Mouse (Mus musculus) kidney, embryonic 15.5 days (tissue): ENCODE measurements at regions not wholly inside any gene's neighbourhood (a gene's known extent, or its start where the extent isn't known, plus 50 kb on each side); places are given as distances from the start of the nearest gene placed in this dataset.

Source experiments
- ATAC-seq: fragments of 200-750 bp; cut with Nextera tagmentation; replicated peaks from 2 replicates; pipeline ENCODE4 v1.8.0; 2017; ENCODE audit warnings: moderate TSS enrichment; ENCODE audit not compliant: low FRiP score
- H3K27ac ChIP-seq: fragments of 300-500 bp; sonication (generic); 2 replicates; pipeline ENCODE4 v1.5.1; 2015; ENCODE audit warnings: mild to moderate bottlenecking, inconsistent platforms
- H3K27me3 ChIP-seq: fragments of 300-500 bp; sonication (generic); 2 replicates; pipeline ENCODE4 v1.6.1; 2015; ENCODE audit warnings: inconsistent platforms
- H3K36me3 ChIP-seq: fragments of 300-500 bp; sonication (generic); 2 replicates; pipeline ENCODE4 v1.6.1; 2015; ENCODE audit warnings: inconsistent platforms
- H3K4me1 ChIP-seq: fragments of 300-500 bp; sonication (generic); 2 replicates; pipeline ENCODE4 v1.6.1; 2015; ENCODE audit warnings: inconsistent platforms
- H3K4me2 ChIP-seq: fragments of 300-500 bp; sonication (generic); 2 replicates; pipeline ENCODE4 v1.6.1; 2015; ENCODE audit warnings: moderate library complexity, mild to moderate bottlenecking, inconsistent platforms
- H3K4me3 ChIP-seq: fragments of 300-500 bp; sonication (generic); replicated peaks from 2 replicates; pipeline ENCODE4 v1.5.1; 2015; ENCODE audit warnings: mild to moderate bottlenecking, inconsistent platforms
- H3K9ac ChIP-seq: fragments of 300-500 bp; sonication (generic); 2 replicates; pipeline ENCODE4 v1.6.1; 2015; ENCODE audit warnings: mild to moderate bottlenecking, inconsistent platforms
- H3K9me3 ChIP-seq: fragments of 300-500 bp; sonication (generic); replicated peaks from 2 replicates; pipeline ENCODE4 v1.6.1; 2016; ENCODE audit warnings: inconsistent platforms
- WGBS: fragments of 180-500 bp; shearing (Covaris S2); methylation state at CpG from one replicate; pipeline ENCODE4 v1.1.7; 2015; ENCODE audit warnings: mixed read lengths; 5-methylcytosine and 5-hydroxymethylcytosine counted together

- Histone ChIP-seq H3K27me3 (no peaks in the 10 kb centered on the region), H3K4me1 (no peaks in the 10 kb centered on the region), H3K9me3 (no peaks in the 10 kb centered on the region), H3K27ac (no peak overlapping the region), H3K4me2 (no peak overlapping the region), H3K4me3 (no peak overlapping the region), H3K36me3 (no peaks in the 10 kb centered on the region), H3K9ac (no peak overlapping the region)
- ATAC-seq: no peak
- 45% methylated on average over 3 of the region's 3 CpGs for WGBS
These were observed 1708.7 kb upstream of the Slc10a2 start for GRCm38 (mm10) chr8:6813816-6814215.

- no peaks in the 10 kb centered on the region for H3K27me3 ChIP-seq
- no peak overlapping the region for H3K4me2 ChIP-seq
- WGBS: 71% methylated on average over 2 of the region's 2 CpGs
- no peaks in the 10 kb centered on the region for H3K36me3 ChIP-seq
- no peak overlapping the region for H3K27ac ChIP-seq
- no peaks in the 10 kb centered on the region for H3K4me1 ChIP-seq
- no peak for ATAC-seq
- H3K9me3 ChIP-seq: no peaks in the 10 kb centered on the region
- no peak overlapping the region for H3K9ac ChIP-seq
- H3K4me3 ChIP-seq: no peak overlapping the region
These were observed 1702.0 kb upstream of the Slc10a2 start for GRCm38 (mm10) chr8:6807116-6807515.

GRCm38 (mm10) chr8:6803199-6803598 is 1698.0 kb upstream of the Slc10a2 start:
- Histone ChIP-seq H3K9ac (no peak overlapping the region), H3K27me3 (no peaks in the 10 kb centered on the region), H3K4me2 (no peak overlapping the region), H3K36me3 (no peaks in the 10 kb centered on the region), H3K9me3 (no peaks in the 10 kb centered on the region), H3K4me3 (no peak overlapping the region), H3K27ac (no peak overlapping the region), H3K4me1 (no peaks in the 10 kb centered on the region)
- ATAC-seq: no peak
- 88% methylated on average over 1 of the region's 1 CpGs for WGBS

- no peak for ATAC-seq
- Histone ChIP-seq H3K27ac (no peak overlapping the region), H3K4me3 (no peak overlapping the region), H3K4me2 (no peak overlapping the region), H3K27me3 (no peaks in the 10 kb centered on the region), H3K9ac (no peak overlapping the region), H3K9me3 (no peaks in the 10 kb centered on the region), H3K36me3 (no peaks in the 10 kb centered on the region), H3K4me1 (no peaks in the 10 kb centered on the region)
These were observed 1695.9 kb upstream of the Slc10a2 start for GRCm38 (mm10) chr8:6801076-6801475.

GRCm38 (mm10) chr8:6789096-6789495 is 1683.9 kb upstream of the Slc10a2 start:
- no peaks in the 10 kb centered on the region for H3K36me3 ChIP-seq
- ATAC-seq: no peak
- H3K4me1 ChIP-seq: no peaks in the 10 kb centered on the region
- H3K27ac ChIP-seq: no peak overlapping the region
- H3K4me2 ChIP-seq: no peak overlapping the region
- H3K9ac ChIP-seq: no peak overlapping the region
- 79% methylated on average over 1 of the region's 1 CpGs for WGBS
- H3K9me3 ChIP-seq: no peaks in the 10 kb centered on the region
- H3K4me3 ChIP-seq: no peak overlapping the region
- no peaks in the 10 kb centered on the region for H3K27me3 ChIP-seq

- no peak overlapping the region for H3K9ac ChIP-seq
- no peaks in the 10 kb centered on the region for H3K4me1 ChIP-seq
- H3K27me3 ChIP-seq: no peaks in the 10 kb centered on the region
- no peak overlapping the region for H3K4me2 ChIP-seq
- no peaks in the 10 kb centered on the region for H3K36me3 ChIP-seq
- H3K4me3 ChIP-seq: no peak overlapping the region
- no peak overlapping the region for H3K27ac ChIP-seq
- H3K9me3 ChIP-seq: no peaks in the 10 kb centered on the region
- ATAC-seq: no peak
These were observed 1675.8 kb upstream of the Slc10a2 start for GRCm38 (mm10) chr8:6780983-6781382.

GRCm38 (mm10) chr8:6775103-6775502 is 1670.0 kb upstream of the Slc10a2 start:
- no peaks in the 10 kb centered on the region for H3K9me3 ChIP-seq
- WGBS: 86% methylated on average over 3 of the region's 3 CpGs
- H3K4me2 ChIP-seq: no peak overlapping the region
- no peaks in the 10 kb centered on the region for H3K36me3 ChIP-seq
- H3K9ac ChIP-seq: no peak overlapping the region
- no peak overlapping the region for H3K27ac ChIP-seq
- no peak for ATAC-seq
- no peaks in the 10 kb centered on the region for H3K4me1 ChIP-seq
- no peaks in the 10 kb centered on the region for H3K27me3 ChIP-seq
- no peak overlapping the region for H3K4me3 ChIP-seq

GRCm38 (mm10) chr8:6729571-6729970 is 1624.4 kb upstream of the Slc10a2 start:
- no peaks in the 10 kb centered on the region for H3K27me3 ChIP-seq
- no peak overlapping the region for H3K27ac ChIP-seq
- no peak overlapping the region for H3K4me3 ChIP-seq
- WGBS: 59% methylated on average over 3 of the region's 3 CpGs
- no peaks in the 10 kb centered on the region for H3K9me3 ChIP-seq
- no peaks in the 10 kb centered on the region for H3K4me1 ChIP-seq
- no peak overlapping the region for H3K9ac ChIP-seq
- no peaks in the 10 kb centered on the region for H3K36me3 ChIP-seq
- H3K4me2 ChIP-seq: no peak overlapping the region
- ATAC-seq: no peak

GRCm38 (mm10) chr8:6708886-6709449 is 1603.8 kb upstream of the Slc10a2 start:
- no peak overlapping the region for H3K9ac ChIP-seq
- no peaks in the 10 kb centered on the region for H3K4me1 ChIP-seq
- no peaks in the 10 kb centered on the region for H3K36me3 ChIP-seq
- no peak overlapping the region for H3K27ac ChIP-seq
- no peak overlapping the region for H3K4me3 ChIP-seq
- no peak overlapping the region for H3K4me2 ChIP-seq
- no peaks in the 10 kb centered on the region for H3K9me3 ChIP-seq
- ATAC-seq: no peak
- WGBS: 65% methylated on average over 3 of the region's 3 CpGs
- no peaks in the 10 kb centered on the region for H3K27me3 ChIP-seq

- no peaks in the 10 kb centered on the region for H3K4me1 ChIP-seq
- no peaks in the 10 kb centered on the region for H3K36me3 ChIP-seq
- no peak overlapping the region for H3K4me2 ChIP-seq
- no peaks in the 10 kb centered on the region for H3K27me3 ChIP-seq
- no peak overlapping the region for H3K27ac ChIP-seq
- H3K9ac ChIP-seq: no peak overlapping the region
- 76% methylated on average over 4 of the region's 4 CpGs for WGBS
- no peak overlapping the region for H3K4me3 ChIP-seq
- H3K9me3 ChIP-seq: no peaks in the 10 kb centered on the region
- ATAC-seq: no peak
These were observed 1583.4 kb upstream of the Slc10a2 start for GRCm38 (mm10) chr8:6688595-6688994.

GRCm38 (mm10) chr8:6658860-6659259 is 1553.7 kb upstream of the Slc10a2 start:
- Histone ChIP-seq H3K36me3 (no peaks in the 10 kb centered on the region), H3K9me3 (no peaks in the 10 kb centered on the region), H3K27ac (no peak overlapping the region), H3K27me3 (no peaks in the 10 kb centered on the region), H3K4me3 (no peak overlapping the region), H3K4me2 (no peak overlapping the region), H3K9ac (no peak overlapping the region), H3K4me1 (no peaks in the 10 kb centered on the region)
- 87% methylated on average over 1 of the region's 1 CpGs for WGBS
- no peak for ATAC-seq

GRCm38 (mm10) chr8:6657451-6657990 is 1552.4 kb upstream of the Slc10a2 start:
- Histone ChIP-seq H3K36me3 (no peaks in the 10 kb centered on the region), H3K27ac (no peak overlapping the region), H3K4me2 (no peak overlapping the region), H3K9ac (no peak overlapping the region), H3K27me3 (no peaks in the 10 kb centered on the region), H3K9me3 (no peaks in the 10 kb centered on the region), H3K4me3 (no peak overlapping the region), H3K4me1 (no peaks in the 10 kb centered on the region)
- 66% methylated on average over 3 of the region's 3 CpGs for WGBS
- ATAC-seq: no peak

GRCm38 (mm10) chr8:6652180-6652579 is 1547.0 kb upstream of the Slc10a2 start:
- Histone ChIP-seq H3K4me3 (no peak overlapping the region), H3K27me3 (no peaks in the 10 kb centered on the region), H3K4me2 (no peak overlapping the region), H3K27ac (no peak overlapping the region), H3K36me3 (no peaks in the 10 kb centered on the region), H3K9ac (no peak overlapping the region), H3K9me3 (no peaks in the 10 kb centered on the region), H3K4me1 (no peaks in the 10 kb centered on the region)
- ATAC-seq: no peak
